Comparison of ENCODE assay signal across 17 mouse cellular contexts in the genomic region with DNA sequence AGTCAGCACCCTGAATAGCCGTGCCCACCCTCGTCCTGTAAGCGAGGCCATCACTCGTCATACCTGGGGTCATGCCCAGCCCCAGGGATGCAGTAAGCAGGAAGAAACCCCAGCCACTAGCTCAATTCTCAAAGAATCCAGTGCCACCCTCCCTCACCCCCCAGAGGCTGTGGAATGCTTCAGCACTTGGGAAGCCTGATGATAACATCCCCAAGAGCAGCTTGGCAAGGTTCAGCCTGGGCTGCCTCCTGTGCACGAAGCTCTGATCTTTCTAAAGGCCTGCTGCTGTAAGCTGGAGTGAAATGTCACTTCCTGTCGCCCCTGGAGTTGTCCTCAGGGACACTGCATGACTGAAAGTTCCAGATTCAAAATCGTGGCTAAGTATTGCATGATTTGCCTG. TPM values are rescaled to one million over a fixed set of nuclear protein-coding genes. Genes with fewer than 3 reads are reported as not detected.
DNase-seq lines count a peak whose midpoint lies in the region; ATAC-seq and TF ChIP-seq lines count a peak whose summit lies in the region.
"Had no signal": no experiment of that assay in that cellular context is flagged by ENCODE, and none has a peak within 500 bp of the region (broad histone marks: within the 10 kb centered on the region; RNA-seq: fewer than 3 reads in every experiment).

No protein-coding gene starts in this region.

- H3K4me1 ChIP-seq in heart, embryonic 15.5 days (replicated peaks): peaks cover 31% of the 10 kb centered on the region
- H3K4me1 ChIP-seq in spleen, adult 2 months (ENCODE audit: control insufficient read depth, insufficient read depth, insufficient read length): no peaks in the 10 kb centered on the region

- 55% methylated on average over 7 of the region's 7 CpGs for WGBS in heart, embryonic 15.5 days
- WGBS in spleen, adult 2 months: 83% methylated on average over 7 of the region's 7 CpGs
- 90% methylated on average over 7 of the region's 7 CpGs for WGBS in macrophage (ENCODE audit: missing documents)

- intact Hi-C loops in heart, postnatal 36 days (cut with DNase I): no loop called here

- H3K9ac ChIP-seq in heart, embryonic 15.5 days: no peak overlapping the region
- H3K9ac ChIP-seq: embryonic facial prominence, embryonic 13.5 days; forebrain, embryonic 13.5 days; hindbrain, embryonic 15.5 days had no signal

- H3K27ac ChIP-seq in heart, embryonic 15.5 days: peak overlapping the region; percentile 46; the same call in 1 of the 2 replicates
- peak overlapping the region; percentile 3; the same call in 1 of the 2 replicates for H3K27ac ChIP-seq in spleen, adult 2 months (ENCODE audit: insufficient read depth, low read length)
- 0 out of 2 replicates have a peak overlapping the region, but pooled peaks have one; percentile 39 for H3K27ac ChIP-seq in macrophage
- H3K27ac ChIP-seq: embryonic facial prominence, embryonic 13.5 days; forebrain, embryonic 13.5 days; gastrocnemius, adult 2 months; hindbrain, embryonic 15.5 days had no signal

- no peaks in the 10 kb centered on the region for H3K79me2 ChIP-seq in macrophage (ENCODE audit: inconsistent target)

- H3K36me3 ChIP-seq in heart, embryonic 15.5 days: no peaks in the 10 kb centered on the region
- H3K36me3 ChIP-seq in spleen, adult 2 months (ENCODE audit: control insufficient read depth, insufficient read depth, low read length): no peaks in the 10 kb centered on the region
- H3K36me3 ChIP-seq in macrophage (ENCODE audit: inconsistent target): no peaks in the 10 kb centered on the region
- H3K36me3 ChIP-seq: embryonic facial prominence, embryonic 13.5 days; hindbrain, embryonic 15.5 days had no signal

- no peak overlapping the region for H3K4me2 ChIP-seq in heart, embryonic 15.5 days
- H3K4me2 ChIP-seq: embryonic facial prominence, embryonic 13.5 days; forebrain, embryonic 13.5 days; hindbrain, embryonic 15.5 days had no signal

- DNase-seq in heart, postnatal 36 days: no peak
- no peak for DNase-seq in spleen, adult 2 months (ENCODE audit: low read depth in 1 of 2, low spot score in 2 of 2)
- DNase-seq in spleen, postnatal 14 days (ENCODE audit: low spot score in 2 of 2): no peak
- DNase-seq in B cell, adult 2 months: no peak
- DNase-seq: cerebellum, adult 11-12 months; cerebellum, postnatal 36 days; kidney, adult 2 months had no signal

- H3K27me3 ChIP-seq in heart, embryonic 15.5 days: peaks cover 18% of the 10 kb centered on the region; the same call in 1 of the 2 replicates
- H3K27me3 ChIP-seq in spleen, adult 2 months (ENCODE audit: control insufficient read depth, insufficient read depth, low read length): no peaks in the 10 kb centered on the region
- H3K27me3 ChIP-seq: forebrain, embryonic 13.5 days; hindbrain, embryonic 15.5 days had no signal

- no peak overlapping the region for H3K4me3 ChIP-seq in heart, embryonic 15.5 days
- H3K4me3 ChIP-seq in spleen, adult 2 months (ENCODE audit: extremely low read depth, insufficient read depth, insufficient read length): no peak overlapping the region
- no peak overlapping the region for H3K4me3 ChIP-seq in macrophage (ENCODE audit: inconsistent target)
- H3K4me3 ChIP-seq: embryonic facial prominence, embryonic 13.5 days; forebrain, embryonic 13.5 days; gastrocnemius, adult 2 months; hindbrain, embryonic 15.5 days had no signal

- TF ChIP-seq CTCF in spleen, adult 2 months (IDR thresholded peaks at IDR 0.05; ENCODE audit: extremely low read depth, insufficient read depth, insufficient read length, insufficient replicate concordance): no peak

- no peak for TF ChIP-seq POLR2A in spleen, adult 2 months (IDR thresholded peaks at IDR 0.05; ENCODE audit: low read depth, low read length)

- no peaks in the 10 kb centered on the region for H3K9me3 ChIP-seq in heart, embryonic 15.5 days (replicated peaks)
- H3K9me3 ChIP-seq: embryonic facial prominence, embryonic 13.5 days; forebrain, embryonic 13.5 days; G1E; hindbrain, embryonic 15.5 days had no signal

- 0 out of 2 replicates have a peak, but pooled peaks have one; percentile 18 for ATAC-seq in heart, embryonic 15.5 days (replicated peaks; ENCODE audit: insufficient number of reproducible peaks, insufficient read depth, low FRiP score, low read depth)
- ATAC-seq: CD4-positive, CD25-positive, alpha-beta regulatory T cell, adult 4 months; forebrain, embryonic 13.5 days; intestine, embryonic 16.5 days had no signal

RNA-seq across cellular contexts. Expression of a gene that starts 41.4 kb away (rescaled TPM):
- 1.2 and 2.3 TPM in 2 replicates for polyA plus RNA-seq in heart, embryonic 15.5 days (2015; fragmentation: Nextera tagmentation; extraction: Ambion mirVana)
- under 1 TPM; 0.58 to 0.87 TPM for total RNA-seq in heart, postnatal 36 days (2021)
- 5.2 and 8.3 TPM in 2 replicates for polyA plus RNA-seq in spleen, adult 2 months (2012; rRNA removed)
- 1 to 10 TPM in 7 of 26 experiments, under 1 TPM in 16, not detected in 3; 0.17 to 2.2 (median 0.73) TPM for total RNA-seq in macrophage (2018; cell fraction: chromatin; rRNA removed)
- 1 to 10 TPM in 1 of 26 experiments, under 1 TPM in 21, not detected in 4; under 0.01 to 1.0 (median 0.14) TPM for total RNA-seq in macrophage (2018; cell fraction: cytosol; rRNA removed)
- 1 to 10 TPM in 6 of 26 experiments, under 1 TPM in 18, not detected in 2; 0.12 to 2.3 (median 0.51) TPM for total RNA-seq in macrophage (2018; cell fraction: nucleus; rRNA removed)
- polyA plus RNA-seq in macrophage (2018): 0.11 to 1.0 TPM (median 1.0 TPM) in 3 replicates
- total RNA-seq: granulocyte monocyte progenitor cell, adult 5-6 weeks had no signal
